Mouse (Mus musculus) brain, embryonic 18.5 days (tissue): ENCODE measurements around the gene Trcg1.

Source experiments
- DNase-seq: peaks from one replicate; pipeline ENCODE4 v3.0.0-alpha.2; 2012; ENCODE audit warnings: low read depth, low spot score

The Trcg1 gene

GRCm38 (mm10) chr9:57261913-57262794 lies 25.8 kb downstream of the Trcg1 start, which contains the start of gene 1700017B05Rik:
TSS of gene 1700017B05Rik (minus strand) at chr9:57262612.
- no peak for DNase-seq

GRCm38 (mm10) chr9:57262795-57263684 lies 26.7 kb downstream of the Trcg1 start:
- no peak for DNase-seq

GRCm38 (mm10) chr9:57265125-57265524 lies 28.8 kb downstream of the Trcg1 start:
- no peak for DNase-seq

GRCm38 (mm10) chr9:57267421-57267820 lies 31.1 kb downstream of the Trcg1 start:
- DNase-seq: no peak

GRCm38 (mm10) chr9:57268078-57268477 lies 31.7 kb downstream of the Trcg1 start:
- DNase-seq: no peak

GRCm38 (mm10) chr9:57268575-57268974 lies 32.2 kb downstream of the Trcg1 start:
- no peak for DNase-seq

- DNase-seq: no peak
Measured at GRCm38 (mm10) chr9:57269384-57269783, 33.0 kb downstream of the Trcg1 start.

- DNase-seq: no peak
Measured at GRCm38 (mm10) chr9:57270399-57270798, 34.0 kb downstream of the Trcg1 start.

- DNase-seq: no peak
Measured at GRCm38 (mm10) chr9:57271081-57271480, 34.7 kb downstream of the Trcg1 start.

- no peak for DNase-seq
Measured at GRCm38 (mm10) chr9:57271837-57272562, 35.6 kb downstream of the Trcg1 start.

- DNase-seq: no peak
Measured at GRCm38 (mm10) chr9:57272902-57273804, 36.8 kb downstream of the Trcg1 start.

GRCm38 (mm10) chr9:57273805-57274494 lies 37.6 kb downstream of the Trcg1 start:
- DNase-seq: no peak

GRCm38 (mm10) chr9:57276311-57276710 lies 40.0 kb downstream of the Trcg1 start:
- DNase-seq: no peak

- DNase-seq: no peak
Measured at GRCm38 (mm10) chr9:57278268-57278667, 41.9 kb downstream of the Trcg1 start.

GRCm38 (mm10) chr9:57279441-57279840 lies 43.1 kb downstream of the Trcg1 start:
- DNase-seq: no peak

- no peak for DNase-seq
Measured at GRCm38 (mm10) chr9:57281549-57281948, 45.2 kb downstream of the Trcg1 start.

GRCm38 (mm10) chr9:57282686-57283085 lies 46.3 kb downstream of the Trcg1 start:
- DNase-seq: no peak

GRCm38 (mm10) chr9:57283311-57283710 lies 47.0 kb downstream of the Trcg1 start:
- DNase-seq: no peak

- no peak for DNase-seq
Measured at GRCm38 (mm10) chr9:57287183-57287582, 50.8 kb downstream of the Trcg1 start.

GRCm38 (mm10) chr9:57294905-57295304 lies 58.5 kb downstream of the Trcg1 start:
- DNase-seq: no peak
